Mouse (Mus musculus): ENCODE data around the gene Gm36028.

DNA sequence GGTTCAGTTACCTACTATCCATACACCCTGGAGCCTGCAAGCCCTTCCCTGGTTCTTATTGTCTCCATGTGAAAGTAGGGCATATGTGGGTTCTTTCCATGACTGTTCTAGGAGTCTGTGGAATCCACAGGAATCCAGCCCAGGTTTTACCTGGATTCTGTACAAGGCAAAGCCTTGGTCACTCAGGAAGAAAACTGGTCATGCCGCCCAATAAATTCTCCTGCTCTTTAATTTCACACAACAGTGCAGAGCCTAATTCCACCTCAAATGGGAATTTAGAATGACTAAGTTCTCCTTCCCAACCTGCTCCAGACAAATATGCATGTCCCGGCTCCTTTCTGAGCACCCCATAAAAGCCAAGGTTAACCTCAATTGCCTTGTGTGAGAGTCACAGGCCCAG, 38.4 kb upstream of the Gm36028 start:
- TF ChIP-seq CTCF (IDR thresholded peaks at IDR 0.05; ENCODE audit: insufficient read depth, low read depth, low read length) (no peak), POLR2A (IDR thresholded peaks at IDR 0.05; ENCODE audit: insufficient read depth, low read depth, low read length) (no peak)
